Mouse (Mus musculus): ENCODE data around the gene Chrnd.

Chrnd gene

DNA sequence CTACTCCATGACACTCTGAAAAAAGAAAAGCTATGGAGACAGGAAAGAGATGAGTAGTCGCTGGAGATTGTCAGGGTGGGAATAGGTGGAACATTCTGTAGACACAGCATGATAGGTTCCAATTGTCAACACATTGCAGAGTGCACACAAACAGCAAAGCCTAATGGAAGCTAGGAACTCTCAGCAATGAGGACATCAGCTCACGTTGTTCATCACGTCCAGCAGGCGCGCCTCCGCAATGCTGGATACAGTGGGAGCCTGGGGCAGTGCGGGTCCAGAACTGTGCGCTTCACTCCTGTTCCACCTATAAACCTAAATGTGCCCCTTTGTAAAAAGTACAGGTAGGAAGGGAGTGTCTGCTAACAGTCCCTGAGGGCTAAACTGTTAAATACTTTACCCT, 52.6 kb downstream of the Chrnd start:
- DNase-seq: no peak

DNA sequence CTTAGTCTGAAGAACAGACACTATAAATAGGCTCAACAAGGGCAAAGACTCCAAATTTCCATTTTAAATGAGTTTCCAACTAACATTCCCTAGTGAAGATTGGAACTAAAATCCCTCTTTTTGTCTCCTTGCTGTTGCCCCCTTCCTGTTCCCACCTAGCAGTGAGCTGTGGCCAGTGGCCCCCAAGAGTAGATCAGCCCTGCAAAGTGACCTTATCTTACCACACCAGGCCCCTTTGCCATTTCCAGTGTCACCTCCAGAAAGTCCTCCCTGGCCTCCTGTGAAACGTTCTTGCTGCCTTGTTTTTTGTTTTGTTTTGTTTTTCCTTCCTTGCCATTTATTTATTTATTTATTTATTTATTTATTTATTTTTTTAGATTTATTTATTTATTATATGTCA, 55.0 kb downstream of the Chrnd start:
- DNase-seq: no peak

DNA sequence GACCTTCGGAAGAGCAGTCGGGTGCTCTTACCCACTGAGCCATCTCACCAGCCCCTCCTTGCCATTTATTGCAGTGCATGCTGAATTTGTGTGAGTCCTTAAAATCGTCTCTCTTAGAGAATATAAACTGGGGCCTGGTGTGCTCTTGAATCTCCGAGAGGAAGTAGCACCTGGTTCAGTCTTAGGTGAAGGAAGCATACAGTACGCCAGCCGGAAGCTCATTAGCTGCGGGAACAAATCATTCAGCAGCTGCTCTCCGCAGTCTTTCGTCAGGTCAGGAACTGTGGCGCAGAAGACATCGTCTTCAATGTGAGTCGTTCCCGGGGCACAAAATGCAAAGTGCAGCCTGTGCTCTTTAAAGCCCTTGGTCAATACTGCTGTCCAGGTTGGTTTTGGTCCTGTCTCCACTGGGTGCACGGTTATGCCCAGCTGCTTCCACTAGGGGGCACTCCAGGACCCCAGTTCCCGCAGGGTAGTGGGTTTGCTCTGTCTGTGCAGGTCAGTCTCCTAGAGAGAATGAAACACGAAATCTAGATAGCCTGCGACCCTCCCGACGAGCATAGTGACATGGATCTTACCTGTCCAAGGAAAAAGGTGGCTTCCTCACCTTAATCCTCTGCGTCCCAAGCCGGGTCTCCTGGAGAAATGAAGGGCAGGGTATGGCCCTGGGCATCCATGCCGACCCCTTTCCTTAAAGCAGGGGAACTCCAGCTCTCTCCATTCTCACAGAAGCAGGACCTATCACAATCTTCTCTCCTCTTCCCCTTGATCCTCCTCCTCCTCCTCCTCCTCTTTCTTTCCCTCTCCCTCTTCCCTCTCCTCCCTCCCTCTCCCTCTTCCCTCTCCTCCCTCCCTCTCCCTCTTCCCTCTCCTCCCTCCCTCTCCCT, 55.8 kb downstream of the Chrnd start:
- peak; percentile 96 for DNase-seq
